In the genomic region with DNA sequence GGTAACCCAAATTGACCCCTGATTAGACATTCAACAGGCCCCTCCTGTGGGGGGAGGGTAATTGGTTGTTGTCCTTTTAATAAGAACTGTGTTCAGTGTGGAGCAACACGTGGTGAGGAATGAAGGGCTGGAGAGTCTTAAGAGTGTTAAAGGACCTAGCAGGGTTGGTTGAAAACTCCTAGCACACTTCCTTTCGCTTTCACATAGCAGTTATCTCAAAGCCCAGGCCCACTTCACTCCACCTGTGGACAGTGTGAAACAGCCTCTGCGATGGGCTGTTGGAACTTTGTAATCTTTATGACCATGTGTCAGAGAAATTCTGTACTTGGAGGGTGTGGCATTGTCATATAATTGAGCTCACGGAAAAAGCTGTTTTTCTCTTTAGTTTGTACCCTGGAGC, we compare ENCODE assay signal across 20 mouse cellular contexts.
DNase-seq lines count a peak whose midpoint lies in the region; ATAC-seq and TF ChIP-seq lines count a peak whose summit lies in the region.
"Had no signal": no experiment of that assay in that cellular context is flagged by ENCODE, and none has a peak within 500 bp of the region (broad histone marks: within the 10 kb centered on the region; RNA-seq: fewer than 3 reads in every experiment).

No protein-coding gene starts in this region.

- H3K36me3 ChIP-seq in liver, embryonic 11.5 days (ENCODE audit: control insufficient read depth, insufficient read depth, low read length) = no peaks in the 10 kb centered on the region
- no peaks in the 10 kb centered on the region for H3K36me3 ChIP-seq in midbrain, postnatal 0 days (ENCODE audit: insufficient read depth, low read length)
- H3K36me3 ChIP-seq: embryonic facial prominence, embryonic 10.5 days; heart, embryonic 15.5 days; limb, embryonic 15.5 days; neural tube, embryonic 12.5 days had no signal

- WGBS in liver, embryonic 11.5 days = 38% methylated on average over 4 of the region's 4 CpGs
- WGBS in midbrain, postnatal 0 days = 63% methylated on average over 4 of the region's 4 CpGs

- no peak overlapping the region for H3K9ac ChIP-seq in liver, embryonic 11.5 days (ENCODE audit: low read depth, low read length)
- H3K9ac ChIP-seq in midbrain, postnatal 0 days (replicated peaks; ENCODE audit: low read length, poor library complexity, severe bottlenecking) = no peak overlapping the region
- H3K9ac ChIP-seq: heart, embryonic 15.5 days; hindbrain, embryonic 14.5 days; limb, embryonic 15.5 days; neural tube, embryonic 12.5 days had no signal

- peak; percentile 91 for ATAC-seq in erythroblast, adult 5-6 weeks (replicated peaks; ENCODE audit: low FRiP score, poor library complexity, severe bottlenecking)
- peak; percentile 92 for ATAC-seq in liver, embryonic 11.5 days (replicated peaks; ENCODE audit: low FRiP score)
- no peak for ATAC-seq in midbrain, postnatal 0 days (ENCODE audit: low FRiP score)
- ATAC-seq: CD4-positive, CD25-positive, alpha-beta regulatory T cell, adult 4 months; midbrain, embryonic 16.5 days; Patski had no signal

- H3K27me3 ChIP-seq in liver, embryonic 11.5 days (replicated peaks; ENCODE audit: control insufficient read depth, insufficient read depth, low read length) = no peaks in the 10 kb centered on the region
- H3K27me3 ChIP-seq in midbrain, postnatal 0 days (ENCODE audit: insufficient read depth, low read length) = no peaks in the 10 kb centered on the region
- H3K27me3 ChIP-seq: heart, embryonic 15.5 days; limb, embryonic 15.5 days; neural tube, embryonic 12.5 days had no signal

- H3K4me3 ChIP-seq in liver, embryonic 11.5 days (ENCODE audit: low read depth, low read length) = no peak overlapping the region
- no peak overlapping the region for H3K4me3 ChIP-seq in midbrain, postnatal 0 days (ENCODE audit: low read depth, low read length)
- H3K4me3 ChIP-seq: embryonic facial prominence, embryonic 10.5 days; heart, embryonic 15.5 days; layer of hippocampus, adult 2 months; limb, embryonic 15.5 days; neural tube, embryonic 12.5 days had no signal

- DNase-seq in MEL-GATA-1-ER (ENCODE audit: extremely low read depth, low read depth) = peak; percentile 23
- DNase-seq in liver, embryonic 11.5 days (ENCODE audit: low spot score) = peak; percentile 31
- peak; percentile 14 to 58 for DNase-seq in spleen, postnatal 10 days (ENCODE audit: low spot score in 2 of 2)
- DNase-seq in right cerebral cortex, postnatal 4 days = no peak
- no peak for DNase-seq in urinary bladder, adult 18-20 months (ENCODE audit: low spot score in 2 of 2)
- DNase-seq in midbrain, postnatal 0 days (ENCODE audit: low spot score) = no peak
- DNase-seq: cerebellum, postnatal 14 days; kidney, adult 9 months; lung, postnatal 36 days; thymus, postnatal 25 days had no signal

- peak overlapping the region; percentile 85; the same call in 1 of the 2 replicates for H3K27ac ChIP-seq in liver, embryonic 11.5 days (ENCODE audit: low read depth, low read length)
- H3K27ac ChIP-seq in midbrain, postnatal 0 days (ENCODE audit: low read depth, low read length) = no peak overlapping the region
- H3K27ac ChIP-seq: embryonic facial prominence, embryonic 10.5 days; heart, embryonic 15.5 days; hindbrain, embryonic 14.5 days; layer of hippocampus, adult 2 months; limb, embryonic 15.5 days; neural tube, embryonic 12.5 days had no signal

- H3K4me2 ChIP-seq in liver, embryonic 11.5 days = peak overlapping the region; percentile 42
- no peak overlapping the region for H3K4me2 ChIP-seq in midbrain, postnatal 0 days (ENCODE audit: low read depth, low read length, poor library complexity, severe bottlenecking)
- H3K4me2 ChIP-seq: heart, embryonic 15.5 days; hindbrain, embryonic 14.5 days; limb, embryonic 15.5 days; neural tube, embryonic 12.5 days had no signal

- H3K4me1 ChIP-seq in liver, embryonic 11.5 days (replicated peaks; ENCODE audit: control insufficient read depth, insufficient read depth, low read length) = no peaks in the 10 kb centered on the region
- H3K4me1 ChIP-seq in midbrain, postnatal 0 days (ENCODE audit: insufficient read depth, low read length) = no peaks in the 10 kb centered on the region
- H3K4me1 ChIP-seq: heart, embryonic 15.5 days; limb, embryonic 15.5 days; neural tube, embryonic 12.5 days had no signal

- TF ChIP-seq CTCF in midbrain, postnatal 0 days (IDR thresholded peaks at IDR 0.05) = no peak

- H3K9me3 ChIP-seq in liver, embryonic 11.5 days (ENCODE audit: control insufficient read depth, low read length) = no peaks in the 10 kb centered on the region
- no peaks in the 10 kb centered on the region for H3K9me3 ChIP-seq in midbrain, postnatal 0 days (ENCODE audit: low read length)
- H3K9me3 ChIP-seq: embryonic facial prominence, embryonic 10.5 days; heart, embryonic 15.5 days; limb, embryonic 15.5 days; neural tube, embryonic 12.5 days had no signal

Comparison
In these comparisons a context has a peak if more than half of its experiments do, and no peak if none do; other contexts are left out.
1. DNase-seq: peak in MEL-GATA-1-ER (single experiment), liver, embryonic 11.5 days (single experiment) and spleen, postnatal 10 days (2 of 2); none in right cerebral cortex, postnatal 4 days (single experiment), urinary bladder, adult 18-20 months (0 of 2) and midbrain, postnatal 0 days (single experiment).